Mouse (Mus musculus) kidney, embryonic 16.5 days (tissue): ENCODE data around the gene Supt3. TPM values are rescaled to one million over a fixed set of nuclear protein-coding genes. Genes with fewer than 3 reads are reported as not detected.

Source experiments
- ATAC-seq: fragments of 200-750 bp; cut with Nextera tagmentation; 2 replicates; pipeline ENCODE4 v1.8.0; 2017; ENCODE audit warnings: moderate TSS enrichment; ENCODE audit not compliant: low FRiP score, low TSS enrichment
- H3K27ac ChIP-seq: fragments of 300-500 bp; sonication (generic); 2 replicates; pipeline ENCODE4 v1.5.1; 2014; ENCODE audit warnings: low read length
- H3K27me3 ChIP-seq: fragments of 300-500 bp; sonication (generic); 2 replicates; pipeline ENCODE4 v1.6.1; 2014; ENCODE audit warnings: low read length, control low read depth, mixed read lengths; ENCODE audit not compliant: insufficient read depth
- H3K36me3 ChIP-seq: fragments of 300-500 bp; sonication (generic); 2 replicates; pipeline ENCODE4 v1.6.1; 2014; ENCODE audit warnings: low read length, control low read depth, mixed read lengths; ENCODE audit not compliant: insufficient read depth
- H3K4me1 ChIP-seq: fragments of 300-500 bp; sonication (generic); 2 replicates; pipeline ENCODE4 v1.6.1; 2014; ENCODE audit warnings: low read length, control low read depth, mixed read lengths; ENCODE audit not compliant: insufficient read depth
- H3K4me2 ChIP-seq: fragments of 300-500 bp; sonication (generic); replicated peaks from 2 replicates; pipeline ENCODE4 v1.6.1; 2014; ENCODE audit warnings: low read depth, low read length
- H3K4me3 ChIP-seq: fragments of 300-500 bp; sonication (generic); 2 replicates; pipeline ENCODE4 v1.5.1; 2014; ENCODE audit warnings: mild to moderate bottlenecking, low read length
- H3K9ac ChIP-seq: fragments of 300-500 bp; sonication (generic); replicated peaks from 2 replicates; pipeline ENCODE4 v1.6.1; 2014; ENCODE audit warnings: low read length
- H3K9me3 ChIP-seq: fragments of 300-500 bp; sonication (generic); 2 replicates; pipeline ENCODE4 v1.6.1; 2016; ENCODE audit warnings: low read length, control low read depth
- WGBS: fragments of 180-500 bp; shearing (Covaris S2); extraction: QIAGEN DNeasy Blood & Tissue Kit; methylation state at CpG from one replicate; pipeline ENCODE4 v1.1.7; 2014; 5-methylcytosine and 5-hydroxymethylcytosine counted together
- polyA plus RNA-seq: library from polyadenylated mRNA; unstranded; fragments of >200 nt; fragmentation: Nextera tagmentation; extraction: Ambion mirVana; gene quantifications from 2 replicates; pipeline ENCODE4 v1.2.1, GENCODE M21; 2015

Supt3 gene
- polyA plus RNA-seq, 1 experiment from 2014 or later = 20.7 TPM

- no peaks in the 10 kb centered on the region for H3K9me3 ChIP-seq
- H3K9ac ChIP-seq = no peak overlapping the region
- no peak for ATAC-seq
- H3K36me3 ChIP-seq = no peaks in the 10 kb centered on the region
- no peaks in the 10 kb centered on the region for H3K4me1 ChIP-seq
- H3K4me2 ChIP-seq = no peak overlapping the region
- H3K4me3 ChIP-seq = no peak overlapping the region
- no peaks in the 10 kb centered on the region for H3K27me3 ChIP-seq
- 72% methylated on average over 6 of the region's 6 CpGs for WGBS
- H3K27ac ChIP-seq = no peak overlapping the region
Measured at GRCm38 (mm10) chr17:45057780-45058179, 280.8 kb downstream of the Supt3 start.

DNA sequence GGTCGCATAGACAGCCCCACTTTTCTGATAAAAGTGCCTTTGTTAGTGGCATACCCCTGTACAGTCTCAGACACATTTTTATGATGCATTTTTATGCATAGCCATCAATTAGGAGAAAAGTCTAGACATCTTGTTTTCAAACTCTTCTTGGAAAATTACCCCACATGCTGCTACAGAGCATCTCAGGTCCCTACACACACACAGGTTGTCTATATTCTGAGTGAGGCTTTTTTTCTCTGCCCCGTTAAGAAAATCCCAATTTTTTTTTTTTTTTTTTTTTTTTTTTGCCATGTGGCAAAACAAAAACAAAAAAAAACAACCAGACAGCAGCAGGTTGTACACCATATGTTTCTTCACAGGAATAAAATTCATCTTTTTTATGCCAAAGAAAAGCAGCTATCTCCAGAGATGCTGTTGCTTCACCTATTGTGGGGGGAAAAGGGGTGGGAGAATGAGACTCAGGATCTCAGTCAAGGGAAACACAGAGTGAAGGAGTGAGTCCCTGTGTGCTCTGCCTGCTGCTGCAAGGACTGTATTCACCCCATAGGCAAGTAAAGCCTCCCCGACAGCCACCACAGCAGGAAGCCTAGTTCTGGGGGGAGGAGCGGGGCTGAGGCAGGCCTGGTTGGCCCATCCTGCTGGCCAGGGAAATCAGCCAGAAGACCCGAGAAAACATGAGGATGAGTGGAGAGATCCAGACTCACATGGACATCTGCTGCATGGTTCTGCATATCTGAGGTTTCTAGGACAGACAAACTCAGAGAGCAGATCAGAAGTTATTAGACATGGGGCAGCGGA is 281.8 kb downstream of the Supt3 start:
- no peaks in the 10 kb centered on the region for H3K27me3 ChIP-seq
- no peak overlapping the region for H3K27ac ChIP-seq
- no peaks in the 10 kb centered on the region for H3K9me3 ChIP-seq
- H3K4me3 ChIP-seq = no peak overlapping the region
- H3K36me3 ChIP-seq = no peaks in the 10 kb centered on the region
- WGBS = 66% methylated on average over 6 of the region's 6 CpGs
- no peak overlapping the region for H3K9ac ChIP-seq
- H3K4me1 ChIP-seq = no peaks in the 10 kb centered on the region
- H3K4me2 ChIP-seq = no peak overlapping the region
- ATAC-seq = no peak

GRCm38 (mm10) chr17:45063776-45064175 is 286.8 kb downstream of the Supt3 start:
- no peak overlapping the region for H3K27ac ChIP-seq
- peaks cover 5% of the 10 kb centered on the region; the same call in 1 of the 2 replicates for H3K4me1 ChIP-seq
- no peak overlapping the region for H3K4me2 ChIP-seq
- H3K36me3 ChIP-seq = no peaks in the 10 kb centered on the region
- no peak overlapping the region for H3K9ac ChIP-seq
- H3K27me3 ChIP-seq = no peaks in the 10 kb centered on the region
- no peaks in the 10 kb centered on the region for H3K9me3 ChIP-seq
- H3K4me3 ChIP-seq = no peak overlapping the region
- 77% methylated on average over 5 of the region's 5 CpGs for WGBS
- ATAC-seq = no peak

DNA sequence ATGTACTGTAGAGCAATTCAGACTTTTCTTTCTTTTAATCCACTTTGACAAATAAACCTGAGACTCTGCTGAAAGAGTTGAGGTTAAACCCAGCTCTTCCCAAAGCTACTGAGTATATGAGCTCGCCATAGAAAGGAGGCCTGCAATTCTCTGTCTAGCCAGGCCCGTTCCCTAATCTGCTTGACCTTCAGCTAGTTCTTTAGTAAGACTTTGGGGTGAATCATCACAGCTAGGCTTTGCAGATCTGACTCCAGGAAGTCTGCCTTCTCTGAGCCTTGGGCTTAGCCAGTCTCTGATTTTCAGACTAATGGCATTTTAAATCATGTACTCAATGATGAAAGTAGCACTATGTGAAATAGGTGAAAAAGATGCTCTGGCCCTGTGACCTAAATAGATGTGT is 288.5 kb downstream of the Supt3 start:
- no peak for ATAC-seq

GRCm38 (mm10) chr17:45067441-45067840 is 290.5 kb downstream of the Supt3 start:
- Histone ChIP-seq H3K27ac (no peak overlapping the region), H3K4me2 (no peak overlapping the region), H3K36me3 (no peaks in the 10 kb centered on the region), H3K4me3 (no peak overlapping the region), H3K4me1 (peaks cover 5% of the 10 kb centered on the region; the same call in 1 of the 2 replicates), H3K27me3 (no peaks in the 10 kb centered on the region), H3K9me3 (no peaks in the 10 kb centered on the region), H3K9ac (no peak overlapping the region)
- no peak for ATAC-seq
- 82% methylated on average over 3 of the region's 3 CpGs for WGBS

More for the DNA sequence above, 288.5 kb downstream of the Supt3 start:
- Histone ChIP-seq H3K27ac (no peak overlapping the region), H3K9me3 (no peaks in the 10 kb centered on the region), H3K27me3 (no peaks in the 10 kb centered on the region), H3K36me3 (no peaks in the 10 kb centered on the region), H3K9ac (no peak overlapping the region), H3K4me1 (peaks cover 5% of the 10 kb centered on the region; the same call in 1 of the 2 replicates), H3K4me3 (no peak overlapping the region), H3K4me2 (no peak overlapping the region)
- 82% methylated on average over 2 of the region's 2 CpGs for WGBS

GRCm38 (mm10) chr17:45068321-45068720 is 291.4 kb downstream of the Supt3 start:
- no peak overlapping the region for H3K27ac ChIP-seq
- no peak overlapping the region for H3K4me3 ChIP-seq
- no peaks in the 10 kb centered on the region for H3K9me3 ChIP-seq
- ATAC-seq = no peak
- 43% methylated on average over 7 of the region's 7 CpGs for WGBS
- H3K27me3 ChIP-seq = no peaks in the 10 kb centered on the region
- H3K4me1 ChIP-seq = peaks cover 5% of the 10 kb centered on the region; the same call in 1 of the 2 replicates
- no peaks in the 10 kb centered on the region for H3K36me3 ChIP-seq
- H3K9ac ChIP-seq = no peak overlapping the region
- no peak overlapping the region for H3K4me2 ChIP-seq

- Histone ChIP-seq H3K36me3 (no peaks in the 10 kb centered on the region), H3K27me3 (no peaks in the 10 kb centered on the region), H3K9me3 (no peaks in the 10 kb centered on the region), H3K4me2 (no peak overlapping the region), H3K9ac (no peak overlapping the region), H3K4me1 (peaks cover 5% of the 10 kb centered on the region; the same call in 1 of the 2 replicates), H3K4me3 (no peak overlapping the region), H3K27ac (no peak overlapping the region)
- WGBS = 63% methylated on average over 7 of the region's 7 CpGs
- no peak for ATAC-seq
Measured at GRCm38 (mm10) chr17:45072495-45073347, 295.8 kb downstream of the Supt3 start.

GRCm38 (mm10) chr17:45073348-45073634 is 296.3 kb downstream of the Supt3 start:
- Histone ChIP-seq H3K27me3 (no peaks in the 10 kb centered on the region), H3K36me3 (no peaks in the 10 kb centered on the region), H3K4me1 (peaks cover 3% of the 10 kb centered on the region; the same call in 1 of the 2 replicates), H3K9me3 (no peaks in the 10 kb centered on the region), H3K4me3 (no peak overlapping the region), H3K9ac (no peak overlapping the region), H3K27ac (no peak overlapping the region), H3K4me2 (no peak overlapping the region)
- no peak for ATAC-seq
- WGBS = 86% methylated on average over 8 of the region's 8 CpGs

DNA sequence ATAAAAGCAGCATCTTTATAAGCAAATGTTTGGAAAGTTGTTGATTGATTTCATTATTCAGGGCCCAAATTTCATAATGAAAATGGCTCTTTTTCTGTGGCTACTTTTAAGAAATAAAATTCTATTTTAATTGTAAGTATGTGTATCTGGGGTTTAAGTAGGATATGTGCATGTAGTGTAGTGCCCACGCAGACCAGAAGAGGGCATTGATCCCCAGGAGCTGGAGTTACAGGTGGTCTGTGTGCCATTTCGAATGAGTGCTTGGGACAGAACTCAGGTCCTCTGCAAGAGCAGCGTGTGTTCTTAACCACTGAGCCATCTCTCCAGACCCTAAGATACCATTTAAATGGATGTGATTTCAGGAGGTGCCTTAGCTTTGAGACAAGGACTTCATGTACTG is 296.8 kb downstream of the Supt3 start:
- 85% methylated on average over 3 of the region's 3 CpGs for WGBS
- no peak for ATAC-seq
- Histone ChIP-seq H3K27ac (no peak overlapping the region), H3K36me3 (no peaks in the 10 kb centered on the region), H3K4me1 (no peaks in the 10 kb centered on the region), H3K9ac (no peak overlapping the region), H3K4me2 (no peak overlapping the region), H3K27me3 (no peaks in the 10 kb centered on the region), H3K9me3 (no peaks in the 10 kb centered on the region), H3K4me3 (no peak overlapping the region)

DNA sequence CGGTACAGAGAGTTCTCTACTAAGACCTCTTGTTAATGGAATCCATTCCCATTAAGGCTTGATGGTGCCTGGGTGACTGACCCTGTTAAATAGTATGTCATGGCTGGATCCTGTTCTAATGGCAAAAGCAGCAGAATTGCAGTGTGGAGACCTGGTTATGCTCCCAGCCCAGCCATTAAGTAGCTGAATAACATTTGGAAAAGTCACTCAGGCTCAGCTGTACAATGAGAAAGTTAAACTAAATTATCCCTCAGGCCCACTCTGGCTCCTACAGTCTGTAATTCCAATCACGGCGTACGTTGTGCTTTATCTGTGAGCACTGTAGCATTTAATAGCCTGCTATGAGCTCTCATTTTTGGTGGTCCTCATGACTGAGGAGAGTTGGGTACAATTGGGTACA is 300.0 kb downstream of the Supt3 start:
- Histone ChIP-seq H3K9ac (no peak overlapping the region), H3K27me3 (no peaks in the 10 kb centered on the region), H3K4me3 (no peak overlapping the region), H3K9me3 (no peaks in the 10 kb centered on the region), H3K27ac (no peak overlapping the region), H3K4me2 (no peak overlapping the region), H3K36me3 (no peaks in the 10 kb centered on the region), H3K4me1 (peaks cover 5% of the 10 kb centered on the region)
- no peak for ATAC-seq
- WGBS = 77% methylated on average over 4 of the region's 4 CpGs
